Mouse (Mus musculus): Measurements from ENCODE around the gene Clic5. TPM values are rescaled to one million over a fixed set of nuclear protein-coding genes. Genes with fewer than 3 reads are reported as not detected.

Clic5 gene
- polyA plus RNA-seq, 1 experiment from 2014 or later: 16.6 TPM

DNA sequence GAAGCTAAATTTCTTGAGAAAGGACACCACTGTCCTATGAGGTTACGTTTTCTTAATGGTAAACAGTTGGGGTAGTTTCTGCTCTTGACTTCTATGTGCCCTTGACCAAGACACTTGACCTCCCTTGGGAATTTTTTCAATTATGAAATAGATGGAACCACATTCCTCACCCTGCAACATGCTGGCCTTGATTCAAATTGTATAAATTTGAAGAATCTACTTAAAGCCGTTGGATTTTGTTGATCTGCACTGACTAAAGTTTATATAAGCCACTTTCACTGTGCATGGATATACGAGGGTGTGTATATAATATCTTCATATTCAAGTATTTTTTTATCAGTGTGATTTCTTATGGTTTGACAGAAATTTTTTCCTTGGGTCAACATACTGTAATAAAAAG, 17.2 kb downstream of the Clic5 start:
- no peaks in the 10 kb centered on the region for H3K27me3 ChIP-seq (ENCODE audit: control insufficient read depth, insufficient read depth, low read length)
- H3K36me3 ChIP-seq (ENCODE audit: control insufficient read depth, insufficient read depth): peaks cover 6% of the 10 kb centered on the region
- H3K27ac ChIP-seq (ENCODE audit: low read length): no peak overlapping the region
- H3K4me2 ChIP-seq (ENCODE audit: low read depth, low read length): no peak overlapping the region
- no peak overlapping the region for H3K4me3 ChIP-seq (ENCODE audit: low read length)
- WGBS: 65% methylated on average over 3 of the region's 3 CpGs
- H3K4me1 ChIP-seq (ENCODE audit: control insufficient read depth, insufficient read depth, low read length): peaks cover 9% of the 10 kb centered on the region
- H3K9ac ChIP-seq (ENCODE audit: low read length): no peak overlapping the region
- peaks cover 4% of the 10 kb centered on the region; the same call in 1 of the 2 replicates for H3K9me3 ChIP-seq (replicated peaks; ENCODE audit: control insufficient read depth, low read length)
- no peak for ATAC-seq (replicated peaks; ENCODE audit: extremely low read depth, insufficient read depth, low FRiP score)

DNA sequence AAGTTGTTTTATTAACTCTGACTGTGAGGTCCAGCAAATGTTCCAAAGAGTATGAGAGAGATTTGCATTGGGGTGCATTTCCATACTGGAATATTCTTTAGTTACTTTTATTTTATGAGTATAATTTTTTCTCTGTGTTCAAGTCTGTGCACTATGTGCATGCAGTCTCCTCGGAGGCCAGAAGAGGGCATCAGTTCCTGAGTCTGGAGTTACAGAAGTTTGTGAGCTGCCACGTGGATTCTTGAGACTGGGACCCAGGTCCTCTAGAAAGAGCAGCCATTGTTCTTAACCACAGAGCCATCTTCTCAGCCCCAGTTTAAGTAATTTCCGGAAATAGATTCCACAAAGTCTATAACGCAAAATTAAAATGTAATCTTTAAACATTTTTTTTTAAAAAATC, 20.5 kb downstream of the Clic5 start:
- H3K4me1 ChIP-seq (ENCODE audit: control insufficient read depth, insufficient read depth, low read length): peaks cover 1% of the 10 kb centered on the region; the same call in 1 of the 2 replicates
- no peak for ATAC-seq (replicated peaks; ENCODE audit: extremely low read depth, insufficient read depth, low FRiP score)
- WGBS: 85% methylated on average over 4 of the region's 4 CpGs

GRCm38 (mm10) chr17:44212960-44213619, 24.7 kb downstream of the Clic5 start:
- Histone ChIP-seq H3K27me3 (ENCODE audit: control insufficient read depth, insufficient read depth, low read length) (no peaks in the 10 kb centered on the region), H3K9me3 (replicated peaks; ENCODE audit: control insufficient read depth, low read length) (peaks cover 4% of the 10 kb centered on the region; the same call in 1 of the 2 replicates), H3K4me1 (ENCODE audit: control insufficient read depth, insufficient read depth, low read length) (peaks cover 18% of the 10 kb centered on the region), H3K4me3 (ENCODE audit: low read length) (no peak overlapping the region), H3K4me2 (ENCODE audit: low read depth, low read length) (no peak overlapping the region), H3K27ac (ENCODE audit: low read length) (no peak overlapping the region), H3K9ac (ENCODE audit: low read length) (no peak overlapping the region), H3K36me3 (ENCODE audit: control insufficient read depth, insufficient read depth) (peaks cover 6% of the 10 kb centered on the region)
- WGBS: 82% methylated on average over 5 of the region's 5 CpGs
- ATAC-seq (replicated peaks; ENCODE audit: extremely low read depth, insufficient read depth, low FRiP score): no peak

More for the DNA sequence above, 20.5 kb downstream of the Clic5 start:
- Histone ChIP-seq H3K4me3 (ENCODE audit: low read length) (no peak overlapping the region), H3K27me3 (ENCODE audit: control insufficient read depth, insufficient read depth, low read length) (no peaks in the 10 kb centered on the region), H3K27ac (ENCODE audit: low read length) (no peak overlapping the region), H3K9me3 (replicated peaks; ENCODE audit: control insufficient read depth, low read length) (peaks cover 4% of the 10 kb centered on the region; the same call in 1 of the 2 replicates), H3K9ac (ENCODE audit: low read length) (no peak overlapping the region), H3K4me2 (ENCODE audit: low read depth, low read length) (no peak overlapping the region), H3K36me3 (ENCODE audit: control insufficient read depth, insufficient read depth) (peaks cover 6% of the 10 kb centered on the region)

DNA sequence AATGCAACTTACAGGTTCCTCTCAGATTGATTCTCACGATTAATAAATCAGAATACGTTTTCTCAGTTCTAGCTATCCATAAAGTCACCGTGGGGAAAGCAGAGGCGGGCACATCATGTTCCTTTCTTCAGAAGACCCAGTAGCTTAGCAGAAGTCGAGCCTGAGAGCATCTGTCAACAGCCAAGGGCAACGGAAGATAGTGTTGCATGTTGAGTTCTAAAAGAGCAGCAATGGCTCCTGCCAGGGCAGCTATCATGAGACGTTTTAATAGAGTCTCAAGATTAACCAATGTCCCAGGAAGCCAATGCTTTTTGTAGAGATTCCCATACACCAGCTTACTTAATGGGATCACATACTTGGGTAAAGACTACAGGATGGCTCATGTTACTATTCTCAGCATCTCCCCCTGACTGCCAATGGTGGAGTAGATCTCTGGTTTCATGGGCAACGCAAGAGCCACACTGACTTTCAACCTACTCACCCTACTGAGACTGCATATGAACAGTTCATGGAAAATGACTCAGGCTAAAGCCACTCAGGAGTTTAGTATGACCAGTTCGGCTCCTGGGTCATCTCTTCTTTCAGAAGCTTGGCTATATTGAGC, 26.9 kb downstream of the Clic5 start:
- WGBS: 68% methylated on average over 9 of the region's 9 CpGs
- Histone ChIP-seq H3K9me3 (replicated peaks; ENCODE audit: control insufficient read depth, low read length) (no peaks in the 10 kb centered on the region), H3K4me3 (ENCODE audit: low read length) (no peak overlapping the region), H3K4me1 (ENCODE audit: control insufficient read depth, insufficient read depth, low read length) (peaks cover 26% of the 10 kb centered on the region), H3K27ac (ENCODE audit: low read length) (0 out of 2 replicates have a peak overlapping the region, but pooled peaks have one; percentile 22), H3K27me3 (ENCODE audit: control insufficient read depth, insufficient read depth, low read length) (no peaks in the 10 kb centered on the region), H3K9ac (ENCODE audit: low read length) (no peak overlapping the region), H3K36me3 (ENCODE audit: control insufficient read depth, insufficient read depth) (no peaks in the 10 kb centered on the region), H3K4me2 (ENCODE audit: low read depth, low read length) (no peak overlapping the region)
- ATAC-seq (replicated peaks; ENCODE audit: extremely low read depth, insufficient read depth, low FRiP score): no peak

DNA sequence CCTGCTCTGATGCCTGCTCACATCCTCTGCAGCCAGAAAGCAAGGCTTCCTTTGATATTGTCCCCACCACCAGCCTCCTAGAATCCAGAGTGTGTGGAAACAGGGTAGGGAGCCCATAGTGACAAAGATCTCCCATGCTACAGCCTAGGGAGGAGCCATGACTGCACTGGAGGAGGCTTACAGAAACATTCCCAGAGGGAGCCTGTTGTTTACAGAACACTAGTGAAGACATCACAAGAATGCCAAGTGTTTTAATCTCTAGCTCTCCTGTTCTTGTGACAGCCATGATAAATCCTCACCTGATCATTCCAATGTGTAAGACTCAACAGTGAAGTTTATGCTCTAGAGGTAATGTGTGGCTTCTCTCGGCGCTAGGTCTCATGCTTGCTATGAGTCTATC, 28.8 kb downstream of the Clic5 start:
- H3K9ac ChIP-seq (ENCODE audit: low read length): no peak overlapping the region
- no peaks in the 10 kb centered on the region for H3K27me3 ChIP-seq (ENCODE audit: control insufficient read depth, insufficient read depth, low read length)
- 0 out of 2 replicates have a peak, but pooled peaks have one; percentile 37 for ATAC-seq (replicated peaks; ENCODE audit: extremely low read depth, insufficient read depth, low FRiP score)
- H3K4me2 ChIP-seq (ENCODE audit: low read depth, low read length): no peak overlapping the region
- no peak overlapping the region for H3K4me3 ChIP-seq (ENCODE audit: low read length)
- no peaks in the 10 kb centered on the region for H3K36me3 ChIP-seq (ENCODE audit: control insufficient read depth, insufficient read depth)
- peak overlapping the region; percentile 14; the same call in 1 of the 2 replicates for H3K27ac ChIP-seq (ENCODE audit: low read length)
- peaks cover 27% of the 10 kb centered on the region for H3K4me1 ChIP-seq (ENCODE audit: control insufficient read depth, insufficient read depth, low read length)
- WGBS: 51% methylated on average over 2 of the region's 2 CpGs
- no peaks in the 10 kb centered on the region for H3K9me3 ChIP-seq (replicated peaks; ENCODE audit: control insufficient read depth, low read length)

- peak overlapping the region; percentile 78 for H3K27ac ChIP-seq (ENCODE audit: low read length)
- no peaks in the 10 kb centered on the region for H3K27me3 ChIP-seq (ENCODE audit: control insufficient read depth, insufficient read depth, low read length)
- H3K9ac ChIP-seq (ENCODE audit: low read length): no peak overlapping the region
- no peaks in the 10 kb centered on the region for H3K36me3 ChIP-seq (ENCODE audit: control insufficient read depth, insufficient read depth)
- no peak overlapping the region for H3K4me3 ChIP-seq (ENCODE audit: low read length)
- 39% methylated on average over 2 of the region's 2 CpGs for WGBS
- peaks cover 22% of the 10 kb centered on the region for H3K4me1 ChIP-seq (ENCODE audit: control insufficient read depth, insufficient read depth, low read length)
- H3K9me3 ChIP-seq (replicated peaks; ENCODE audit: control insufficient read depth, low read length): no peaks in the 10 kb centered on the region
- no peak for ATAC-seq (replicated peaks; ENCODE audit: extremely low read depth, insufficient read depth, low FRiP score)
- H3K4me2 ChIP-seq (ENCODE audit: low read depth, low read length): no peak overlapping the region
Observed at GRCm38 (mm10) chr17:44219943-44220342, 31.6 kb downstream of the Clic5 start.

DNA sequence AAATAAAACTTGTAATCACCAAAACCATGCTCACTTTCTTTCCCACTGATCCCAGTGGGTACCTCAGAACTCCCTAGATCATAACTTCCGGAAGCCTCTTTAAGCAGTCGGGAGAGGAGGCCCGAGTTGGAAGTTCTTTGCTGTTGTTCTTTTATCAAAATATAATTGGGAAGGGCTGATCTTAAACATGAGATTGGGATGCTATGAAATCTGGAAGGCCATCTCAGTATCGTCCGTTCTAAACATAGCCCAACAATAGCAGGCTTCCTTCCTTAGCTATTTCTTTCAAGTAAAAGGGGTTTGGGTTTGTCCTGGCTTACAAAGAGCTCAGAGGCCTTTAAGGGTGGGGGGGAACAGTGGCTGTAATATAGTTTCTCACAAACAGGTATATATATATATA, 40.0 kb downstream of the Clic5 start:
- Histone ChIP-seq H3K9ac (ENCODE audit: low read length) (no peak overlapping the region), H3K9me3 (replicated peaks; ENCODE audit: control insufficient read depth, low read length) (no peaks in the 10 kb centered on the region), H3K4me3 (ENCODE audit: low read length) (no peak overlapping the region), H3K36me3 (ENCODE audit: control insufficient read depth, insufficient read depth) (no peaks in the 10 kb centered on the region), H3K4me1 (ENCODE audit: control insufficient read depth, insufficient read depth, low read length) (peaks cover 15% of the 10 kb centered on the region), H3K4me2 (ENCODE audit: low read depth, low read length) (no peak overlapping the region), H3K27ac (ENCODE audit: low read length) (peak overlapping the region; percentile 68), H3K27me3 (ENCODE audit: control insufficient read depth, insufficient read depth, low read length) (no peaks in the 10 kb centered on the region)
- no peak for ATAC-seq (replicated peaks; ENCODE audit: extremely low read depth, insufficient read depth, low FRiP score)
- WGBS: 54% methylated on average over 5 of the region's 5 CpGs

GRCm38 (mm10) chr17:44230083-44230482, 41.7 kb downstream of the Clic5 start:
- H3K4me2 ChIP-seq (ENCODE audit: low read depth, low read length): peak overlapping the region; percentile 1; the same call in 1 of the 2 replicates

More at GRCm38 (mm10) chr17:44230083-44230482, 41.7 kb downstream of the Clic5 start:
- Histone ChIP-seq H3K36me3 (ENCODE audit: control insufficient read depth, insufficient read depth) (no peaks in the 10 kb centered on the region), H3K9ac (ENCODE audit: low read length) (peak overlapping the region; percentile 21; the same call in 1 of the 2 replicates), H3K4me3 (ENCODE audit: low read length) (no peak overlapping the region), H3K9me3 (replicated peaks; ENCODE audit: control insufficient read depth, low read length) (no peaks in the 10 kb centered on the region), H3K4me1 (ENCODE audit: control insufficient read depth, insufficient read depth, low read length) (peaks cover 15% of the 10 kb centered on the region), H3K27ac (ENCODE audit: low read length) (peak overlapping the region; percentile 79), H3K27me3 (ENCODE audit: control insufficient read depth, insufficient read depth, low read length) (no peaks in the 10 kb centered on the region)
- ATAC-seq (replicated peaks; ENCODE audit: extremely low read depth, insufficient read depth, low FRiP score): peak; percentile 53
- WGBS: 27% methylated on average over 10 of the region's 10 CpGs

Data from heart, embryonic 16.5 days (tissue).